Mouse (Mus musculus) midbrain, embryonic 14.5 days (tissue): ENCODE measurements around the gene Lrrc74b. TPM values are rescaled to one million over a fixed set of nuclear protein-coding genes. Genes with fewer than 3 reads are reported as not detected.

Experiments used
- ATAC-seq: fragments of 200-750 bp; cut with Nextera tagmentation; 2 replicates; pipeline ENCODE4 v1.8.0; 2017; ENCODE audit warnings: moderate number of reproducible peaks, moderate library complexity; ENCODE audit not compliant: low FRiP score, low TSS enrichment
- DNase-seq: peaks from one replicate; pipeline ENCODE4 v3.0.0-alpha.2; 2015
- H3K27ac ChIP-seq: fragments of 300-500 bp; sonication (generic); replicated peaks from 2 replicates; pipeline ENCODE4 v1.5.1; 2014; ENCODE audit warnings: mild to moderate bottlenecking, low read depth, low read length, moderate library complexity
- H3K27me3 ChIP-seq: fragments of 300-500 bp; sonication (generic); 2 replicates; pipeline ENCODE4 v1.6.1; 2014; ENCODE audit warnings: low read length, control low read depth, mixed read lengths; ENCODE audit not compliant: control insufficient read depth, insufficient read depth
- H3K36me3 ChIP-seq: fragments of 300-500 bp; sonication (generic); 2 replicates; pipeline ENCODE4 v1.6.1; 2014; ENCODE audit warnings: low read length, control low read depth; ENCODE audit not compliant: control insufficient read depth, insufficient read depth
- H3K4me1 ChIP-seq: fragments of 300-500 bp; sonication (generic); 2 replicates; pipeline ENCODE4 v1.6.1; 2014; ENCODE audit warnings: mild to moderate bottlenecking, antibody characterized with exemption, low read length, control low read depth; ENCODE audit not compliant: control insufficient read depth, insufficient read depth
- H3K4me2 ChIP-seq: fragments of 300-500 bp; sonication (generic); 2 replicates; pipeline ENCODE4 v1.6.1; 2014; ENCODE audit warnings: mild to moderate bottlenecking, low read length, moderate library complexity
- H3K4me3 ChIP-seq: fragments of 300-500 bp; sonication (generic); replicated peaks from 2 replicates; pipeline ENCODE4 v1.5.1; 2014; ENCODE audit warnings: low read depth, low read length
- H3K9ac ChIP-seq: fragments of 300-500 bp; sonication (generic); replicated peaks from 2 replicates; pipeline ENCODE4 v1.6.1; 2014; ENCODE audit warnings: mild to moderate bottlenecking, low read length, moderate library complexity
- H3K9me3 ChIP-seq: fragments of 300-500 bp; sonication (generic); 2 replicates; pipeline ENCODE4 v1.6.1; 2016; ENCODE audit warnings: low read length, control low read depth, mixed read lengths; ENCODE audit not compliant: control insufficient read depth
- WGBS: fragments of 180-500 bp; shearing (Covaris S2); extraction: QIAGEN DNeasy Blood & Tissue Kit; methylation state at CpG from one replicate; pipeline ENCODE4 v1.1.7; 2014; 5-methylcytosine and 5-hydroxymethylcytosine counted together
- polyA plus RNA-seq: library from polyadenylated mRNA; unstranded; fragments of >200 nt; fragmentation: Nextera tagmentation; extraction: Ambion mirVana; gene quantifications from 2 replicates; pipeline ENCODE4 v1.2.1, GENCODE M21; 2014

Lrrc74b gene
- polyA plus RNA-seq, 1 experiment from 2014 or later = 0.95 TPM

DNA sequence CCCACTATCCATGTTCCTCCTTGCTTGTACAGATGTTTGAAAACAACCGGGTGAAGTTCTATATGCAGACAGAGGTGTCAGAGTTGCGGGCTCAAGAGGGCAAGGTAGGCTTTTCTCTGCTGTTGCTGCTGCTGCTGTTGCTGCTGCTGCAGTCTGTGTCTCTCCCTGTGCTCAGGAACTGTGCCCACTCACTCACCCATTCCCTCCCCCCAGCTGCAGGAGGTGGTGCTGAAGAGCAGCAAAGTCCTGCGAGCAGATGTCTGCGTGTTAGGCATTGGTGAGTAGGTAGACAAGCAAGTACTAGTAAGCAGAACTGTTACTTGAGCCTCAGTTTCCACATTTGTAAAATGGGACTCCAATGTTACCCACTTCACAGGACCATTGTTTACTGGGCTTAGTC, 58.4 kb downstream of the Lrrc74b start:
- WGBS = 81% methylated on average over 4 of the region's 4 CpGs
- no peak for ATAC-seq
- no peak overlapping the region for H3K9ac ChIP-seq
- H3K36me3 ChIP-seq = no peaks in the 10 kb centered on the region
- no peak for DNase-seq
- peaks cover 12% of the 10 kb centered on the region for H3K4me1 ChIP-seq
- no peaks in the 10 kb centered on the region for H3K9me3 ChIP-seq
- H3K4me3 ChIP-seq = no peak overlapping the region
- no peak overlapping the region for H3K4me2 ChIP-seq
- H3K27ac ChIP-seq = no peak overlapping the region
- no peaks in the 10 kb centered on the region for H3K27me3 ChIP-seq

DNA sequence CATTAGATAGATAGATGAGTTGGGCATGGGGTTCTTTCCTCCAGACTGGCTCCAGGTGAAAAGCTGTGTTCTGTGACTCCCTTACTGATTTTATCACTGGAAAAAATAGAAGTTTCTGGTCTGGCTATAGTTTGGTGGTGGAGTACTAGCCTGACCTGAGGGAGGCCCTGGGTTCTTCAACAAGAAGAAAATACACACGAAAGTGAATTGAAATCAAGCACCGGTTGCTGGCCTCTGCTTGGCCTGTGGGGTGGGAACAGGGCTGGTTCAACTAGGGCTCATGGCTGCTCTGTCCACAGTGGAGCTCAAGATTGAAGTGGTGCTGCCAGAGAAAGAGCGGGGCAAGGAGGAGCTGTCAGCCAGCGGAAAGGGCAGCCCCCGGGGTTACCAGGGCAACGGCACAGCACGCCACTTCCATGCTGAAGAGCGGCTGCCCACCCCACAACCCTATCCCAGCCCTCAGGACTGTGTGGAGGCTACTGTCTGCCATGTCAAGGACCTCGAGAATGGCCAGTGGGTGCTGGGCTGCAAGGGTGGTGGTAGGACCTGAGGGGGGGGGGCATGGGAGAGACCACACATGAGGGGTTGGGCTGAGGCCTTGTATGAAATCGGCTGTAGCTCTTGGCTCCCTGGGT, 61.7 kb downstream of the Lrrc74b start:
- peak; percentile 65 for DNase-seq
- H3K36me3 ChIP-seq = no peaks in the 10 kb centered on the region
- peaks cover 12% of the 10 kb centered on the region for H3K4me1 ChIP-seq
- H3K4me2 ChIP-seq = peak overlapping the region; percentile 25; the same call in 1 of the 2 replicates
- no peaks in the 10 kb centered on the region for H3K9me3 ChIP-seq
- no peak overlapping the region for H3K4me3 ChIP-seq
- 0 out of 2 replicates have a peak overlapping the region, but pooled peaks have one; percentile 26 for H3K27ac ChIP-seq
- H3K27me3 ChIP-seq = no peaks in the 10 kb centered on the region
- peak; percentile 79 for ATAC-seq
- H3K9ac ChIP-seq = no peak overlapping the region; the same call in 1 of the 2 replicates
- 13% methylated on average over 10 of the region's 10 CpGs for WGBS

DNA sequence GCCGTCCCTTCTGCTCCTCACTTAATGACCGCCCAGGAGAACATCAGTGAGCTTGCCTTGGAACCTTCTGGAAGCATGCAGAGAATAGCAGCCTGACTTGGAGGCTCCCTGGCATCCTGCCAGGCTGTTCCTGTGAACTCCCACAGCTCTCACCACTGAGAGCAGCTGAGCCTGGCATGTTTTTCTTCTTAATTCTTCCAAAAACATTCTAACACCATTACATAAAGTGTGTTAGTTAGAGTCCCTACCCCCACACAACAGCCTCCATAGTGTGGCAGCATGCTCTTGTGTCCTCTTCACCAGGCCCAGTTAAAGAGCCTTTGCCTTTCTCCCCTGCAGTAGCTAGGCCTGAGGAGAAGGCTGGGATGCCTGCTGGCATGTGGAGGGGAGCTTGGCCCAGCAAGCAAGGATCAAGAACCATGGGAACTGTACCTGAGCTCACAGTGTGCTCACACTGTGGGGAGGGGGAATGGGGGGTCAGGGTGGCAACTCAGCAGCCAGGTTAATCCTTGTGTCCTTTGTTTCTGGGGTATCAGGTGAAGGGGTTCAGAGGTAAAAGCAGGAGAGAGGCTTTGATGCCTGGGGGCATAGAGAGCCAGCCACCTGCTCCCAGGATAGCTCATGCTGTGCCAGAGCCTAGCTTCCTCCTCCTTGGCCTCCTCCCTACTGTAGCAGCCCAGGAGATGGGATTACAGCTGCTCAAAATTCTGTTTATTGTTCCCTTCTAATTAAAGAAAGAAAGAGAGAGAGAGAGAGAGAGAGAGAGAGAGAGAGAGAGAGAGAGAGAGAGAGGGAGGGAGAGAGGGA, 64.3 kb downstream of the Lrrc74b start:
- no peaks in the 10 kb centered on the region for H3K27me3 ChIP-seq
- no peaks in the 10 kb centered on the region for H3K9me3 ChIP-seq
- no peak overlapping the region for H3K4me2 ChIP-seq
- ATAC-seq (no peak), DNase-seq (peak; percentile 73)
- H3K4me1 ChIP-seq = peaks cover 12% of the 10 kb centered on the region
- H3K27ac ChIP-seq = peak overlapping the region; percentile 26; the same call in 1 of the 2 replicates
- 67% methylated on average over 2 of the region's 2 CpGs for WGBS
- H3K36me3 ChIP-seq = no peaks in the 10 kb centered on the region
- H3K4me3 ChIP-seq = no peak overlapping the region
- H3K9ac ChIP-seq = no peak overlapping the region

Other genes with a start within 250 kb of the Lrrc74b start
- gene Serpind1, start 229.9 kb downstream of the Lrrc74b start, polyA plus RNA-seq = 0.38 and 1.5 TPM in 2 replicates
- gene Snap29, start 155.3 kb downstream of the Lrrc74b start, polyA plus RNA-seq = 10.7 and 16.2 TPM in 2 replicates
- 65.2 and 77.6 TPM in 2 replicates for gene Pi4ka, start 154.9 kb downstream of the Lrrc74b start, polyA plus RNA-seq
- 76.3 and 85.4 TPM in 2 replicates for gene Crkl, start 109.3 kb downstream of the Lrrc74b start, polyA plus RNA-seq
- gene Aifm3, start 71.6 kb downstream of the Lrrc74b start, polyA plus RNA-seq = 4.4 and 4.7 TPM in 2 replicates
- 117 and 121 TPM in 2 replicates for gene Lztr1, start 52.6 kb downstream of the Lrrc74b start, polyA plus RNA-seq
- gene Thap7, start 30.1 kb downstream of the Lrrc74b start, polyA plus RNA-seq = 59.5 and 62.1 TPM in 2 replicates
- gene P2rx6, start 638 bp upstream of the Lrrc74b start, polyA plus RNA-seq = 1.5 and 1.9 TPM in 2 replicates
- gene Slc7a4, start 22.0 kb upstream of the Lrrc74b start, polyA plus RNA-seq = 25.0 and 32.4 TPM in 2 replicates
- 29.1 and 29.3 TPM in 2 replicates for gene Smpd4, start 58.1 kb upstream of the Lrrc74b start, polyA plus RNA-seq
- gene Ccdc74a, start 85.2 kb upstream of the Lrrc74b start, polyA plus RNA-seq = 9.4 and 9.6 TPM in 2 replicates
- 37.2 and 39.8 TPM in 2 replicates for gene Med15, start 171.6 kb upstream of the Lrrc74b start, polyA plus RNA-seq
- gene Klhl22, start 198.4 kb upstream of the Lrrc74b start, polyA plus RNA-seq = 75.5 and 75.6 TPM in 2 replicates
- 0.55 and 1.0 TPM in 2 replicates for gene Scarf2, start 236.0 kb upstream of the Lrrc74b start, polyA plus RNA-seq